Mouse (Mus musculus): Measurements from ENCODE around the gene Zfp54.
A peak's percentile ranks its signal among the peaks of the same experiment; 100 is the strongest.
"Not testable (repeated sequence)": the region's sequence is repeated elsewhere in the genome, so short reads cannot be mapped to it uniquely, and the experiment has no call there.

Zfp54 gene

GRCm38 (mm10) chr17:21422664-21423599 is at the start of gene Zfp54:
TSS of gene Zfp54 (plus strand) at chr17:21423227.
- peak; percentile 77 for DNase-seq

DNA sequence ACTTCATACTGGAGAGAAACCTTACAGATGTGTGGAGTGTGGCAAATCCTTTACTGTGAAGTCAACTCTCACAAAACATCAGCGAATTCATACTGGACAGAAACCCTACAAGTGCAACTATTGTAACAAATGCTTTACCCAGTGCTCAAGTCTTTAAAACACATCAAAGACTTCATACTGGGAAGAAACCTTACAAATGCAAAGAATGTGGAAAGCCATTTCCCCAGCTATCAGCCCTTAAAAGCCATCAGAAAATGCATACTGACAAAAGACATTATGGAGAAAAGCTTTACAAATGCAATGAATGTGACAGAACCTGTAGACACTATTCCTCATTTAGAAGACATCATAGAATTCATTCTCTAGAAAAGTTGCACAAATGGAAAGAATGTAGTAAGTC is 47.7 kb upstream of the Zfp54 start:
- DNase-seq = no peak

DNA sequence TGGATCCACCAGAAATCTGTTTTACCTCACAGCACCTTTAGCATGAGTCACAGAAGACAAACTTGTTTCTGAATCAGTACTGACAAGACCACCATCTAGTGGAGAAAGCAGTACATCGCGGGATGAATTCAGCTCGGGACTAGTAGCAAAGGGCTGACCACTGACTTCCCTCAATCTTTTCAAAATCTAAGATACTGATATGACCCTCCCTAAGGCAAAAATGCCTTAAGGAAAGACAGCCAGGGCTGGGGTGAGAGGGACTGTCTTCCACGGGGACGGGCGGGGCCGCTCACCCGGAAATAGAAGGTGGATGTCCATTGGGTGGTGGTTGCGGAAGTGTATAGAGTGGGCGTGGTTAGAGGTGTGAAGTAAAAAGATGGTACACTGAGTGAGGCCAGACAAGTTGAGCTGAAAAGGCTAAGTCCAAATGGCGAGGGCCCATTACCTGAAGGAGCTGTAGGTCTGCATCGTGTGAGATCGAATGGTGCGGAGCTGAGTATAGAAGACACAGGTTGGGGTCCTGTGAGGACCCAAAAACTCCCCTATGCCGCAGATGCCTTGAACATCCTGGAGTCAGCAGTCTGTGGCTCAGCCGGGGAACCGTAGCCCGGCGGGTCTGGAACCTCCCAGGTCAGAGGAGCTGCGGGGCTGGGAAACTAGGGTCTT is 39.5 kb upstream of the Zfp54 start, which contains the start of gene Zfp677:
Zfp677 (plus strand) TSS at position 358 of the 666 bp plus-strand sequence.
- peak; percentile 72 for DNase-seq

DNA sequence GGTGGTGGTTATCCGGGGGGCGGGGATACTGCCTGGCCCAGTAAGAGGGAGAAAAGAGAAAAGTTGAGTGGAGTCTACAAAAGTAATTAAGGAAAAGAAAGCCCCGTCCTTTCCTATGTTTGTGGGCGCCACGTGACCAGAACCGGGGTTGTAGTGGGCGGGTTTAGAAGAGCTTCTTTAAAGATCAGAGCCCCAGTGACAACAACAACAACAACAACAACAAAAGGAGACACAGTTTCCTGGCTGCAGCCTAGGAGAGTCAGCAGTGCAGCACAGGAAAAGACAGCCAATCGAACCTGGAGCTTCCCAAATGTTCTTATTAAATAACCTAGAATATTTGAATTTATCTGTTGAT is 39.0 kb upstream of the Zfp54 start:
- no peak for DNase-seq

DNA sequence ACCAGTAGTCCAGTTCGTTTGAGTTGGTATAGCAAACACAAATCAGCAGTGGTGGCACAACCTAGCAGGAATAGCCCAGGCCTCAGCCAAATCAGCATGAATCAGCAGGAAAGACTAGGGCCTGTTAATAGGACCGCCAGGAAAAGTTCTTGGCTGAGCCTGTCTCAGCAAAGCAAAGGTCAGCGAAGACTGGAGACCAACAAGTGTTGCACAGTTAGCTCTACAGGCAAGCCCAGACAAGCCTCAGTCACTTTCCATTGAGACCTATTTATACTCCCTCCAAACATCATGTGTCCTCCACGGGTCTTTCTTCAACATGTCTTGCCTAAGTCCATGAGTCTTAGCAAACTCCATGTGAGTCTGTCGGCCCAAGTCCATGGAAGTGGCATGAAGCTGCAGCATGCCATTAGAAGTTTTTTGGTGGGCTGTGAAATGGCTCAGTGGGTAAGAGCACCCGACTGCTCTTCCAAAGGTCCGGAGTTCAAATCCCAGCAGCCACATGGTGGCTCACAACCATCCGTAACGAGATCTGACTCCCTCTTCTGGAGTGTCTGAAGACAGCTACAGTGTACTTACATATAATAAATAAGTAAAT is 15.9 kb downstream of the Zfp54 start:
- peak; percentile 12 for DNase-seq

GRCm38 (mm10) chr17:21449669-21450068 is 26.6 kb downstream of the Zfp54 start:
- DNase-seq = peak; percentile 71

DNA sequence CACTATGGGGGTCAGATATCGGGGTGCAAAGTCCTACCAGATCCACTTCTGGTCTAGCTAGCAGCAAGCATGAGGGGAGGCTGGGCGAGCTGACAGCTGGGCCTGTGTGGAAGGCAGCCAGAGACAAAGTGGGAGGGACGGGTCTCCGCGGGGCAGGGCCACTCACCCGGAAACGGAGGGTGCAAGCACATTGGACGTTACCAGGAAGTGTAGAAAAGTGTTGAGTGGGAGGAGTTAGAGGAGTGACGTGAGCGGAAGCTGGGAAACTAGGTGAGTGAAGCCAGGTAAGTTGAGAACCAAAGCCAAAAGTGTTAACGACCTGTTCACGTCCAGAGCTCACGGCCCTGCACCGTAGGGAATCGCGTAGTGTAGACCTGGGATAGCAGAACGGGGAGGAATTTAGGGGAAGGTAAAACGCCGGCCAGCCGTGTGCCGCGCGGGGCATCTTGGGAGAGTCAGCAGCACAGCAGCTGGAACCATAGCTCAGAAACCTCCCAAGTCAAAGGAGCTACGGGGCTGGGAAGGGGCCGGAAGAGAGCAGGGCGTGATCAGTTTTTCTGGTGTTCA is 27.2 kb downstream of the Zfp54 start, which contains the start of gene Zfp51:
Zfp51 (plus strand) TSS at position 237 of the 567 bp plus-strand sequence.
- DNase-seq = peak; percentile 97

GRCm38 (mm10) chr17:21463550-21463949 is 40.5 kb downstream of the Zfp54 start:
- no peak for DNase-seq

DNA sequence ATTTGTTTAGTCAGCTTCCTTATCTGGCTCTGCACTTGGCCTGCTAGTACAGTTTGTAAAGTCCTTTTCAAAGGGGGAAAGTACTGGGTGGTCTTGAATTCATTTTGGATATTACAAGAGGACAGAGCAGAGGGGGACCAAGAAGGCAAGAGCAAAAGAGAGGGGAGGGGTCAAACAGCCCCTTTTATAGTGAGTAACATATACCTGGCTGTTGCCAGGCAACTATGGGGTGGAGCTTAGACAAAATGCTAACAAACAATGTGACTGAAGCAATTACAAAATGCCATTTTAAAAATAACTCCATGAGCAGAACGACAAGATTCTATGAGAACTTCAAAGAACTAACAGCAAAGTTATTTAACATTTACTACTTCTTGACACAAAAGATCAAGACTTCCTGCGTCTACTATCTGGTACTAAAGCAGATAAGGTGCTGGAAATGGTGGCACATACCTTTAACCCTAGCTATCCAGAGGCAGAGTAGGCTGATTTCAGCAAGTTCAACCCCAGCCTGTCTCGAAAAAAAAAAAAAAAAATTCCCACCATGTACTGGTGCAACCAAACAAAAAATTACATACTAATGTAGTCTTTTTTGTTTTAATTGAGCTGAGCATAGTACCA is 49.1 kb downstream of the Zfp54 start:
- DNase-seq = no peak

- no peak for DNase-seq
Observed at GRCm38 (mm10) chr17:21472653-21473307, 49.8 kb downstream of the Zfp54 start.

GRCm38 (mm10) chr17:21473362-21474190 is 50.5 kb downstream of the Zfp54 start:
- peak; percentile 78 for DNase-seq

DNA sequence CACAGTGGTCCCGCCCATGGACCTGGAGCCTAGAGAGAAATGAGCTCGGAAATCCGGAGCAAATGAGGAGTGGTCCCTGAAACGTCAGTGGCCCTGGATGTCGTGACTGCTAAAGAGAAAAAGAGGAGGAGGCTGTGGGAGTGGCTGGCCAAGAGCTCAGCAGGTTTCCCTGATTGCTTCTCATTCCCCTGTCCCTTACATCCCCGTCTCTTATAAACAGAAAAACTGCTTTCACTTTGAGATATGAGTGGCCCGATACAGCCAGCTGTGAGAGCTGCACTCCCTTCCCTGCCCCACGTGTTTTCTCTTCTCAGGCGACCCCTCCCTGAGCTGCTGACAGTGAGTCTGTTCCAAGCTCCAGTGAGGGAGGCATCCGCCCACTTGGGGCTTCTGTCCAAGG is 51.7 kb downstream of the Zfp54 start:
- peak; percentile 27 for DNase-seq

GRCm38 (mm10) chr17:21475290-21475689 is 52.3 kb downstream of the Zfp54 start:
- DNase-seq = not testable (repeated sequence)

DNA sequence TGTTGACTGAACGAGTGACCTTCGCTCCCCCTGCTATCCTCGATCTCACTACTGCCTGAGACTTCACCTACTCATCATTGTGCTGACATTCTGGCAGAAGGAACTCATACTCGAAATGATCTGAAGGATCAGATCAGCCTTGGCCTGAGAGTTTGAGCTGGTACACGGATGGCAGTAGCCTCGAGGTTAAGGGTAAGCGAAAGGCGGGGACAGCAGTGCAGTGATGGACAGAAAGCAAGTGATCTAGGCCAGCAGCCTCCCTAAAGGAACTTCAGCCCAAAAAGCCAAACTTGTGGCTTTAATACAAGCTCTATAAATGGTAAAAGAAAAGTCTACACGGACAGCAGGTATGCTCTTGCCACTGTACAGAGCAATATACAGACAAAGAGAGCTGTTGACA is 53.3 kb downstream of the Zfp54 start:
- DNase-seq = not testable (repeated sequence)

DNA sequence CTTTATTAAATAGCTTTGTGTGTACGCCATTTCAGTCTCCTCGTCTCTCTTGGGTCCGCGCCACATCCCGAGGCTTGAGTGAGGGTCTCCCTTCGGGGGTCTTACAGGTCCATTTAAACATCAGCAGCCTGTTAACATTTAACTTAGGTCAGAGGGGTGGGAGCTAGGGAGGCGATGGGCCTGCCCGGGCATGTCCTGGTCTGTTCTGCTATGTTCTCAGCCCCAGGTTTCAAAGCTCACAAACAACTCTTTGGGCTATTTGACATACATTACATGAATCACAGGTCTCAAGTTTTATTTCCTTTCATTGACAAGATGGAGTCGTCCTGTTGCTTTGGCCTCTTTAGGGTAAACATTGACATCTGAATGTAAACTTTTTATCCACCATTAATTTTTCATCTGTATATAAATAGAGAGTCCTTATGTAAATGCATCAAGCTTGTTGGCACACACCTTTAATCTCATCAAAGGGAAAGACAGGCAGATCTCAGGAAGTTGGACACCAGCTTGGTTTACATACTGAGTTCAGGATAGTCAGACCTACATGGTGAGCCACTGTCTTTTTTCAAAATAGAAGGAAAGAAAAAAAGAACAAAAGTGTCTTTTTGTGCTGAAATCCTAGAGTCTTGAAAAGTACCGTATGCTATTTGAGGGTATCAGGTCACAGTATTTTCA is 55.2 kb downstream of the Zfp54 start:
- DNase-seq = not testable (repeated sequence)
